Mouse (Mus musculus) brain, embryonic 14.5 days (tissue): ENCODE measurements around the gene Srek1.

Source experiments
- CTCF ChIP-seq: fragments of 200-500 bp; IDR thresholded peaks from 2 replicates; pipeline ENCODE4 v1.5.1; 2012; ENCODE audit warnings: inconsistent platforms, mild to moderate bottlenecking, moderate library complexity, borderline replicate concordance; ENCODE audit not compliant: insufficient read depth, insufficient read length; ENCODE audit errors: extremely low read depth
- POLR2A ChIP-seq: fragments of 200-500 bp; IDR thresholded peaks from 2 replicates; pipeline ENCODE4 v1.6.1; 2012; ENCODE audit warnings: mild to moderate bottlenecking, inconsistent platforms, borderline replicate concordance; ENCODE audit not compliant: poor library complexity, insufficient read depth, insufficient read length, severe bottlenecking; ENCODE audit errors: extremely low read depth

DNA sequence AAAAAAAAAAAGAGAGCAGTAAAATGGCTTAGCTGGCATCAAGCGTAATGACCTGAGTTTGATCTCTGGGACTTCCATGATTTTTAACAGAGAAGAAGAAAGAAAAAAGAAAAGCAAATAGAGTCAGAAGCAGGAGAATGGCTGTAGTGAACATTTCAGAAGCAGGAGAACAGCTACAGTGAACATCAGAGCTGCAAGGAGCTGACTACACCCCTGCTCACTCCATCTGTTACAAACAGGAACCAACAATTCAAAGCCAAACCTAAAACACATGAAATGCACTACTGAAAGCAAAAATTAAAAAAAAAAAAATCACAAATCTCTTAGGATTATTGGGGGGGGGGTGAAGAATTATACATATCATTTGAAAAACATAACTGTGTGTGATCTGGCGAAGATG, 28.7 kb downstream of the Srek1 start:
- TF ChIP-seq CTCF (no peak), POLR2A (no peak)
